Mouse (Mus musculus): ENCODE measurements around the gene Cdkl4.

Cdkl4 gene

GRCm38 (mm10) chr17:80517244-80517643, 60.4 kb downstream of the Cdkl4 start:
- DNase-seq (ENCODE audit: low read depth in 1 of 2, low spot score in 2 of 2) = no peak

GRCm38 (mm10) chr17:80515956-80516355, 61.7 kb downstream of the Cdkl4 start:
- DNase-seq (ENCODE audit: low read depth in 1 of 2, low spot score in 2 of 2) = no peak

GRCm38 (mm10) chr17:80515513-80515912, 62.1 kb downstream of the Cdkl4 start:
- DNase-seq (ENCODE audit: low read depth in 1 of 2, low spot score in 2 of 2) = no peak

- DNase-seq (ENCODE audit: low read depth in 1 of 2, low spot score in 2 of 2) = no peak
These were observed 63.8 kb downstream of the Cdkl4 start for GRCm38 (mm10) chr17:80513766-80514165.

- no peak for DNase-seq (ENCODE audit: low read depth in 1 of 2, low spot score in 2 of 2)
These were observed 67.2 kb downstream of the Cdkl4 start for GRCm38 (mm10) chr17:80510459-80510855.

GRCm38 (mm10) chr17:80509494-80510458, 67.8 kb downstream of the Cdkl4 start:
- DNase-seq (ENCODE audit: low read depth in 1 of 2, low spot score in 2 of 2) = no peak

GRCm38 (mm10) chr17:80505766-80506165, 71.8 kb downstream of the Cdkl4 start:
- no peak for DNase-seq (ENCODE audit: low read depth in 1 of 2, low spot score in 2 of 2)

GRCm38 (mm10) chr17:80505342-80505741, 72.3 kb downstream of the Cdkl4 start:
- no peak for DNase-seq (ENCODE audit: low read depth in 1 of 2, low spot score in 2 of 2)

GRCm38 (mm10) chr17:80501805-80502172, 75.8 kb downstream of the Cdkl4 start:
- DNase-seq (ENCODE audit: low read depth in 1 of 2, low spot score in 2 of 2) = no peak

- DNase-seq (ENCODE audit: low read depth in 1 of 2, low spot score in 2 of 2) = no peak
These were observed 76.4 kb downstream of the Cdkl4 start for GRCm38 (mm10) chr17:80501037-80501804.

- DNase-seq (ENCODE audit: low read depth in 1 of 2, low spot score in 2 of 2) = no peak
These were observed 77.6 kb downstream of the Cdkl4 start for GRCm38 (mm10) chr17:80500025-80500424.

GRCm38 (mm10) chr17:80498600-80499268, 78.9 kb downstream of the Cdkl4 start:
- DNase-seq (ENCODE audit: low read depth in 1 of 2, low spot score in 2 of 2) = no peak

GRCm38 (mm10) chr17:80497183-80497601, 80.4 kb downstream of the Cdkl4 start:
- no peak for DNase-seq (ENCODE audit: low read depth in 1 of 2, low spot score in 2 of 2)

GRCm38 (mm10) chr17:80496607-80497170, 80.9 kb downstream of the Cdkl4 start:
- no peak for DNase-seq (ENCODE audit: low read depth in 1 of 2, low spot score in 2 of 2)

- DNase-seq (ENCODE audit: low read depth in 1 of 2, low spot score in 2 of 2) = no peak
These were observed 81.4 kb downstream of the Cdkl4 start for GRCm38 (mm10) chr17:80496185-80496584.

- no peak for DNase-seq (ENCODE audit: low read depth in 1 of 2, low spot score in 2 of 2)
These were observed 83.7 kb downstream of the Cdkl4 start for GRCm38 (mm10) chr17:80493891-80494290.

- DNase-seq (ENCODE audit: low read depth in 1 of 2, low spot score in 2 of 2) = no peak
These were observed 84.8 kb downstream of the Cdkl4 start for GRCm38 (mm10) chr17:80492811-80493210.

- no peak for DNase-seq (ENCODE audit: low read depth in 1 of 2, low spot score in 2 of 2)
These were observed 85.3 kb downstream of the Cdkl4 start for GRCm38 (mm10) chr17:80492274-80492673.

- DNase-seq (ENCODE audit: low read depth in 1 of 2, low spot score in 2 of 2) = no peak
These were observed 87.4 kb downstream of the Cdkl4 start for GRCm38 (mm10) chr17:80490166-80490565.

GRCm38 (mm10) chr17:80488918-80489317, 88.7 kb downstream of the Cdkl4 start:
- DNase-seq (ENCODE audit: low read depth in 1 of 2, low spot score in 2 of 2) = no peak

GRCm38 (mm10) chr17:80485160-80485559, 92.5 kb downstream of the Cdkl4 start:
- no peak for DNase-seq (ENCODE audit: low read depth in 1 of 2, low spot score in 2 of 2)
